Mouse (Mus musculus): ENCODE data around the gene Celf1.

DNA sequence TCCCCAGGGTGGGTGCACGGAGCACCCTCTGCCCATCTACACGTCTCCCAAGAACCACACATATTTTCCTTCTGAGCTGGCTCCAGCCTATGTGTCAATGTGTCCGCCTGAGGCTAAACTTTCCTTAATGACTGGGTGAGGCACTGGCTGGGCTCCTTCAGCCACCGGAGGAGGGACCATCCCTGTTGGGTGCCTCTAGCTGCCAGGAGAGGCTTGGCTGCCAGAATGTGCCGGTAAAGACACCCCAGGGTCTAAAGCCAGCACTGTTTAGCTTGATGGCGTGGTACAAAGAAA is 128.6 kb downstream of the Celf1 start:
- no peak for TF ChIP-seq POLR2A (IDR thresholded peaks at IDR 0.05; ENCODE audit: control insufficient read depth, low read depth, low read length)
- no peak for TF ChIP-seq CTCF (IDR thresholded peaks at IDR 0.05; ENCODE audit: control insufficient read depth, insufficient read depth, insufficient replicate concordance, low read depth, low read length)

Measured in testis, adult 2 months (tissue).